Mouse (Mus musculus) neural tube, embryonic 14.5 days (tissue): ENCODE measurements around the gene Txnl4b. TPM values are rescaled to one million over a fixed set of nuclear protein-coding genes. Genes with fewer than 3 reads are reported as not detected.
A peak's percentile ranks its signal among the peaks of the same experiment; 100 is the strongest.

Source experiments
- ATAC-seq: fragments of 200-750 bp; cut with Nextera tagmentation; 2 replicates; pipeline ENCODE4 v1.8.0; 2017; ENCODE audit warnings: low read depth, mild to moderate bottlenecking, moderate TSS enrichment, moderate library complexity
- H3K27ac ChIP-seq: fragments of 300-500 bp; sonication (generic); 2 replicates; pipeline ENCODE4 v1.5.1; 2014; ENCODE audit warnings: low read depth, mild to moderate bottlenecking, control low read depth, low read length, moderate library complexity, mixed read lengths
- H3K27me3 ChIP-seq: fragments of 300-500 bp; sonication (generic); 2 replicates; pipeline ENCODE4 v1.6.1; 2014; ENCODE audit warnings: low read length; ENCODE audit not compliant: control insufficient read depth, insufficient read depth
- H3K36me3 ChIP-seq: fragments of 300-500 bp; sonication (generic); 2 replicates; pipeline ENCODE4 v1.6.1; 2014; ENCODE audit warnings: low read length, mixed read lengths; ENCODE audit not compliant: control insufficient read depth, insufficient read depth
- H3K4me1 ChIP-seq: fragments of 300-500 bp; sonication (generic); 2 replicates; pipeline ENCODE4 v1.6.1; 2014; ENCODE audit warnings: low read length; ENCODE audit not compliant: control insufficient read depth, insufficient read depth
- H3K4me2 ChIP-seq: fragments of 300-500 bp; sonication (generic); 2 replicates; pipeline ENCODE4 v1.6.1; 2014; ENCODE audit warnings: mild to moderate bottlenecking, low read depth, low read length, control low read depth
- H3K4me3 ChIP-seq: fragments of 300-500 bp; sonication (generic); 2 replicates; pipeline ENCODE4 v1.5.1; 2014; ENCODE audit warnings: low read depth, low read length, control low read depth, mixed read lengths
- H3K9ac ChIP-seq: fragments of 300-500 bp; sonication (generic); replicated peaks from 2 replicates; pipeline ENCODE4 v1.6.1; 2014; ENCODE audit warnings: low read depth, mild to moderate bottlenecking, control low read depth, low read length, mixed read lengths
- H3K9me3 ChIP-seq: fragments of 300-500 bp; sonication (generic); 2 replicates; pipeline ENCODE4 v1.6.1; 2016; ENCODE audit warnings: low read length; ENCODE audit not compliant: control insufficient read depth
- WGBS: fragments of 180-500 bp; shearing (Covaris S2); extraction: QIAGEN DNeasy Blood & Tissue Kit; methylation state at CpG from one replicate; pipeline ENCODE4 v1.1.7; 2014; 5-methylcytosine and 5-hydroxymethylcytosine counted together
- polyA plus RNA-seq: library from polyadenylated mRNA; unstranded; fragments of >200 nt; fragmentation: Nextera tagmentation; extraction: Ambion mirVana; gene quantifications from 2 replicates; pipeline ENCODE4 v1.2.1, GENCODE M21; 2014

Gene Txnl4b
- polyA plus RNA-seq, 1 experiment from 2014 or later: 31.9 TPM

GRCm38 (mm10) chr8:109590901-109591300, 25.2 kb downstream of the Txnl4b start:
- Histone ChIP-seq H3K9me3 (no peaks in the 10 kb centered on the region), H3K4me2 (no peak overlapping the region), H3K27me3 (no peaks in the 10 kb centered on the region), H3K36me3 (peaks cover 7% of the 10 kb centered on the region; the same call in 1 of the 2 replicates), H3K9ac (no peak overlapping the region), H3K4me1 (no peaks in the 10 kb centered on the region), H3K27ac (no peak overlapping the region), H3K4me3 (no peak overlapping the region)
- WGBS: 88% methylated on average over 9 of the region's 9 CpGs
- ATAC-seq: no peak

GRCm38 (mm10) chr8:109591367-109591766, 25.7 kb downstream of the Txnl4b start:
- Histone ChIP-seq H3K9me3 (no peaks in the 10 kb centered on the region), H3K4me3 (no peak overlapping the region), H3K9ac (no peak overlapping the region), H3K4me1 (no peaks in the 10 kb centered on the region), H3K27me3 (no peaks in the 10 kb centered on the region), H3K36me3 (peaks cover 7% of the 10 kb centered on the region; the same call in 1 of the 2 replicates), H3K4me2 (no peak overlapping the region), H3K27ac (no peak overlapping the region)
- WGBS: 83% methylated on average over 3 of the region's 3 CpGs
- no peak for ATAC-seq

GRCm38 (mm10) chr8:109592164-109592563, 26.5 kb downstream of the Txnl4b start:
- no peak overlapping the region for H3K4me2 ChIP-seq
- no peaks in the 10 kb centered on the region for H3K27me3 ChIP-seq
- H3K9me3 ChIP-seq: no peaks in the 10 kb centered on the region
- H3K4me1 ChIP-seq: no peaks in the 10 kb centered on the region
- no peak overlapping the region for H3K4me3 ChIP-seq
- no peak overlapping the region for H3K9ac ChIP-seq
- no peak overlapping the region for H3K27ac ChIP-seq
- 92% methylated on average over 5 of the region's 5 CpGs for WGBS
- no peak for ATAC-seq
- H3K36me3 ChIP-seq: peaks cover 7% of the 10 kb centered on the region; the same call in 1 of the 2 replicates

- no peak for ATAC-seq
- H3K9ac ChIP-seq: no peak overlapping the region
- H3K9me3 ChIP-seq: no peaks in the 10 kb centered on the region
- H3K27ac ChIP-seq: no peak overlapping the region
- H3K27me3 ChIP-seq: no peaks in the 10 kb centered on the region
- H3K4me3 ChIP-seq: no peak overlapping the region
- 77% methylated on average over 6 of the region's 6 CpGs for WGBS
- peaks cover 7% of the 10 kb centered on the region; the same call in 1 of the 2 replicates for H3K36me3 ChIP-seq
- H3K4me2 ChIP-seq: no peak overlapping the region
- H3K4me1 ChIP-seq: no peaks in the 10 kb centered on the region
Observed at GRCm38 (mm10) chr8:109593117-109593788, 27.6 kb downstream of the Txnl4b start.

GRCm38 (mm10) chr8:109595854-109596253, 30.2 kb downstream of the Txnl4b start:
- Histone ChIP-seq H3K9me3 (no peaks in the 10 kb centered on the region), H3K4me2 (no peak overlapping the region), H3K27me3 (no peaks in the 10 kb centered on the region), H3K4me1 (no peaks in the 10 kb centered on the region), H3K9ac (no peak overlapping the region), H3K36me3 (peaks cover 12% of the 10 kb centered on the region), H3K27ac (no peak overlapping the region), H3K4me3 (no peak overlapping the region)
- WGBS: 55% methylated on average over 8 of the region's 8 CpGs
- no peak for ATAC-seq

GRCm38 (mm10) chr8:109606725-109607124, 41.0 kb downstream of the Txnl4b start:
- Histone ChIP-seq H3K9ac (no peak overlapping the region), H3K9me3 (no peaks in the 10 kb centered on the region), H3K36me3 (peaks cover 6% of the 10 kb centered on the region; the same call in 1 of the 2 replicates), H3K4me1 (peaks cover 9% of the 10 kb centered on the region), H3K27me3 (no peaks in the 10 kb centered on the region), H3K27ac (no peak overlapping the region), H3K4me2 (no peak overlapping the region), H3K4me3 (no peak overlapping the region)
- ATAC-seq: no peak
- WGBS: 86% methylated on average over 2 of the region's 2 CpGs

GRCm38 (mm10) chr8:109607650-109608049, 42.0 kb downstream of the Txnl4b start:
- peak overlapping the region; percentile 53 for H3K4me3 ChIP-seq
- no peak for ATAC-seq
- 14% methylated on average over 12 of the region's 12 CpGs for WGBS
- H3K27me3 ChIP-seq: no peaks in the 10 kb centered on the region
- H3K4me1 ChIP-seq: peaks cover 9% of the 10 kb centered on the region
- no peak overlapping the region for H3K27ac ChIP-seq
- H3K36me3 ChIP-seq: peaks cover 5% of the 10 kb centered on the region; the same call in 1 of the 2 replicates
- H3K9ac ChIP-seq: peak overlapping the region; percentile 41; the same call in 1 of the 2 replicates
- H3K4me2 ChIP-seq: peak overlapping the region; percentile 75
- no peaks in the 10 kb centered on the region for H3K9me3 ChIP-seq

GRCm38 (mm10) chr8:109608271-109609152, 42.8 kb downstream of the Txnl4b start, which contains the start of gene Dhodh:
Gene Dhodh (minus strand): TSS chr8:109608673.
- Histone ChIP-seq H3K36me3 (peaks cover 3% of the 10 kb centered on the region; the same call in 1 of the 2 replicates), H3K4me3 (peak within 1 kb of the TSS; percentile 53), H3K27ac (peak within 1 kb of the TSS; percentile 89), H3K4me1 (peaks cover 9% of the 10 kb centered on the region), H3K4me2 (peak within 1 kb of the TSS; percentile 75), H3K9ac (peak within 1 kb of the TSS; percentile 50), H3K9me3 (no peaks in the 10 kb centered on the region), H3K27me3 (no peaks in the 10 kb centered on the region)
- WGBS: under 1% methylated on average over 42 of the region's 42 CpGs
- peak; percentile 99 for ATAC-seq

- Histone ChIP-seq H3K27ac (peak overlapping the region; percentile 89), H3K9me3 (no peaks in the 10 kb centered on the region)
Observed at GRCm38 (mm10) chr8:109609153-109609502, 43.4 kb downstream of the Txnl4b start.

More at GRCm38 (mm10) chr8:109609153-109609502, 43.4 kb downstream of the Txnl4b start:
- Histone ChIP-seq H3K36me3 (peaks cover 2% of the 10 kb centered on the region; the same call in 1 of the 2 replicates), H3K4me2 (peak overlapping the region; percentile 50), H3K4me1 (peaks cover 9% of the 10 kb centered on the region), H3K4me3 (peak overlapping the region; percentile 53; the same call in 1 of the 2 replicates), H3K9ac (peak overlapping the region; percentile 50; the same call in 1 of the 2 replicates), H3K27me3 (no peaks in the 10 kb centered on the region)
- 18% methylated on average over 5 of the region's 5 CpGs for WGBS
- ATAC-seq: no peak
